Mouse (Mus musculus) cerebellum, adult 2 months (tissue): Measurements from ENCODE around the gene Sult2a4. TPM values are rescaled to one million over a fixed set of nuclear protein-coding genes. Genes with fewer than 3 reads are reported as not detected.
"Not testable (repeated sequence)": the region's sequence is repeated elsewhere in the genome, so short reads cannot be mapped to it uniquely, and the experiment has no call there.

ENCODE experiments used
- DNase-seq, 2 experiments: peaks; one replicate each; pipeline ENCODE4 v3.0.0; 2021
- H3K27ac ChIP-seq: fragments of 200-500 bp; 2 replicates; pipeline ENCODE4 v1.5.1; 2012; ENCODE audit warnings: low read length, control low read depth, inconsistent platforms; ENCODE audit not compliant: insufficient read depth
- H3K27me3 ChIP-seq: fragments of 200-500 bp; 2 replicates; pipeline ENCODE4 v1.6.1; 2012; ENCODE audit warnings: inconsistent platforms, mild to moderate bottlenecking, low read length, moderate library complexity; ENCODE audit not compliant: control insufficient read depth, insufficient read depth
- H3K4me1 ChIP-seq: fragments of 200-500 bp; 2 replicates; pipeline ENCODE4 v1.6.1; 2011; ENCODE audit warnings: low read length; ENCODE audit not compliant: control insufficient read depth, insufficient read depth
- H3K4me3 ChIP-seq: fragments of 200-500 bp; replicated peaks from 2 replicates; pipeline ENCODE3; 2011; ENCODE audit warnings: mild to moderate bottlenecking, low read depth, low read length, control low read depth; ENCODE audit not compliant: insufficient read depth
- CTCF ChIP-seq: fragments of 200-500 bp; IDR thresholded peaks from 2 replicates; pipeline ENCODE4 v1.5.1; 2011; ENCODE audit warnings: low read depth, mild to moderate bottlenecking, control low read depth, low read length, moderate library complexity, borderline replicate concordance; ENCODE audit not compliant: insufficient read depth
- POLR2A ChIP-seq: fragments of 200-500 bp; IDR thresholded peaks from 2 replicates; pipeline ENCODE4 v1.6.1; 2011; ENCODE audit warnings: low read length, control low read depth, borderline replicate concordance; ENCODE audit not compliant: insufficient read depth
- WGBS: fragments of 180-500 bp; shearing (Covaris S2); methylation state at CpG from one replicate; pipeline ENCODE4 v1.1.7; 2018; 5-methylcytosine and 5-hydroxymethylcytosine counted together
- polyA plus RNA-seq: library from polyadenylated mRNA; depleted of rRNA; stranded (reverse); fragments of >200 nt; gene quantifications from 2 replicates; pipeline ENCODE4 v1.2.3, GENCODE M21; 2012; rRNA removed

Sult2a4 gene
- polyA plus RNA-seq: not detected in 2 replicates

- not testable (repeated sequence) for DNase-seq, H3K27me3 ChIP-seq, H3K4me1 ChIP-seq, H3K27ac ChIP-seq, H3K4me3 ChIP-seq
- 91% methylated on average over 6 of the region's 6 CpGs for WGBS
These were observed at the start of gene Sult2a4 for GRCm38 (mm10) chr7:13989507-13989906. TSS of gene Sult2a4 (minus strand) at chr7:13989607.

DNA sequence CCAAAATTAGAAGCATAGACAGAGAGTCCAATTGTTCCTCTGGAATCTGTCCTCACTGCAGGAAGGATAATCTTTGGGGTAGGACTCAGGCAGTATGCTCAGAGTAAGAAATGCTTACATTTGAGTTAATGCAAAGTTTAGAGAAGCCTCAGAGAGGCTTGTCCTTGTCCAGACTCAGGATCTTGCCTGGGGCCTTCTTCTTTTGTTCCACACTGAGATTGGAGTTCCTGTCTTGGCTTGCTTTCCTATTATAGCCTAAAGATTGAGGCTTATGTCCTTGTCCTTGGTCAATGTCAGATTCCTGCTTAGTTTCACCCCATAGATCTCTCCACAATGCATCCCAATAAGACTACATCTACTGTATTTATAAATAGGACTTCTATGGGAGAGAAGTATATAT, 41.4 kb upstream of the Sult2a4 start:
- DNase-seq, H3K27me3 ChIP-seq, H3K4me3 ChIP-seq: not testable (repeated sequence)

DNA sequence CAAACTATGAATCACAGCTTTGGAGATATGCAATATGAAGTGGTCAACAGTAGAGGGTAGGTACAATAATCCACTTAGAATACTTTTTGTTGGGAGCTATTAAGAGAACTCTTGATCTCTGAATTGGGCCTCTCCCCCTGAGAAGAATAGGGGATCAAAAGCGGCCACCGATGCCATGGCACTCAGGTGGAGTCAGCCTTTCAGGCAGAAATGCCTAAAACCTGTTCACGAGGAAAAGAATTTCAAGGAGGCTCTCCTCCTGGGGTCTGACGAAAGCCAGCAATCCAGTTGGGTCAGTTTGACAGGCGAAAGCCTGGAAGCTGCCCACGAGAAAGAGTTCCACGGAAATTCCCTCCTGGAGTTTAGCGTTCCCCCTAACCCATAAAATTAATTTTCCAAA, 23.7 kb upstream of the Sult2a4 start:
- Histone ChIP-seq H3K27ac (no peak overlapping the region), H3K4me1 (no peaks in the 10 kb centered on the region), H3K27me3 (no peaks in the 10 kb centered on the region), H3K4me3 (no peak overlapping the region)
- 89% methylated on average over 8 of the region's 8 CpGs for WGBS
- TF ChIP-seq POLR2A (no peak), CTCF (no peak)
- DNase-seq: no peak

More for the DNA sequence above, 41.4 kb upstream of the Sult2a4 start:
- H3K4me1 ChIP-seq, H3K27ac ChIP-seq: not testable (repeated sequence)

- DNase-seq, H3K4me1 ChIP-seq, H3K4me3 ChIP-seq, H3K27ac ChIP-seq, H3K27me3 ChIP-seq: not testable (repeated sequence)
These were observed 21.3 kb upstream of the Sult2a4 start for GRCm38 (mm10) chr7:14010686-14011085.

Other genes starting within 250 kb of the Sult2a4 start
- gene Sult2a1, start 152.2 kb downstream of the Sult2a4 start, polyA plus RNA-seq: not detected in 2 replicates
- gene Sult2a3, start 133.4 kb upstream of the Sult2a4 start, polyA plus RNA-seq: not detected in 2 replicates